Mouse (Mus musculus): ENCODE data around the gene Bcl2l1. TPM values are rescaled to one million over a fixed set of nuclear protein-coding genes. Genes with fewer than 3 reads are reported as not detected.
A peak's percentile ranks its signal among the peaks of the same experiment; 100 is the strongest.

Bcl2l1 gene
- total RNA-seq, 2 experiments from 2014 or later: 124 to 130 TPM

- DNase-seq (ENCODE audit: low spot score in 2 of 2): peak; percentile 60 to 75
Measured at GRCm38 (mm10) chr2:152776435-152776834, 55.1 kb downstream of the Bcl2l1 start.

GRCm38 (mm10) chr2:152776019-152776418 lies 55.5 kb downstream of the Bcl2l1 start:
- peak in 1 of 2 experiments; percentile 19 for DNase-seq (ENCODE audit: low spot score in 2 of 2)

DNA sequence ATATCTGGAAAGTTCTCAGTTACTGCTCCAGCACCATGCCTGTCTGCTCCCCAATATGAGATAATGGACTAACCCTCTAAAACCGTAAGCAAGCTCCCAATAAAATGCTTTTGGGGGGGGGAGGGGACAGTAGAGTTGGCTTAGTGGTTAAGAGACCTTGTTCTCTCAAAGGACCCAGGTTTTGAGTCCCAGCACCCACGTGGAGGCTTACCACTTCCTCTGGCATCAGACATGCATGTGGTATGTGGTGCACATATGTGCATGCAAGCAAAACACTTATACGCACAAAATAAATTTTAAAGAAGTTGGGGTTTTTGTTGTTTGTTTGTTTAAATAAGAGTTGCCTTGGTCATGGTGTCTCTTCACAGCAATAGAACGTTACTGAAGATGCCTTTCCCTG lies 56.2 kb downstream of the Bcl2l1 start:
- DNase-seq (ENCODE audit: low spot score in 2 of 2): no peak

DNA sequence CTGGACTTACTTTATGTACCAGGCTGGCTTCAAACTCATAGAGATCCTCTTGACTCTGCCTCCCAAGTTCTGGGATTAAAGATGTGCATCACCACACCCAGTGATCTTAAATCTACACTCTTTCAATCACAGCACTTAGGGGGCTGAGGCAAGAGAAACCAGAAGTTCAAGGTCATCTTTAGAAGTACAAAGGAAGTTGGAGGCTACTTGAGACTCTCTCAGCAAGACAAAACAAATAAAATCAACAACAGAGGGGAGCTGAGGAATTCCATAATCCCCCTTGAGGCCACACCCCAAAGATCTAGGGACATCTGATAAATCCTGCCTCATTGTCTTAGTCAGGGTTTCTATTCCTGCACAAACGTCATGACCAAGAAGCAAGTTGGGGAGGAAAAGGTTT lies 59.3 kb downstream of the Bcl2l1 start:
- no peak for DNase-seq (ENCODE audit: low spot score in 2 of 2)

DNA sequence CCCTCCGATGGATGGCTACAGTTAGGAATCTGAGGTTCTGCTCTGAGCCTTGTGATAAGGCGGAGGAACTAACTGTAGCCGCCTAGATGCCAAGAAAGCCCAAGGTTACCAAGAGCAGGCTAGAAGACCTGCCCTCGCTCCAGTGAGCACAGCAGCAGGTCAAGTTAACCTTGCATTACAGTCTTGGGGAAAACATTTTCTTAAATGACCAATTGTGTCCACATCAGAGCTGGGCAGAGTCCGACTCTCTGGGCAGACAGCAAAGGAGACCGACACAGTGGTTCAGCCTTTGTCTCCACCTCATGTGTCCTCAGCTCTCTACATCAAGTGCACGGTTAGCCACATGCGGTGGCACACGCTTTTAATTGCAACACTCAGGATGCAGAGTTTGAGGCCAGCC lies 60.0 kb downstream of the Bcl2l1 start:
- DNase-seq (ENCODE audit: low spot score in 2 of 2): no peak

- no peak for DNase-seq (ENCODE audit: low spot score in 2 of 2)
Measured at GRCm38 (mm10) chr2:152769677-152770076, 61.9 kb downstream of the Bcl2l1 start.

DNA sequence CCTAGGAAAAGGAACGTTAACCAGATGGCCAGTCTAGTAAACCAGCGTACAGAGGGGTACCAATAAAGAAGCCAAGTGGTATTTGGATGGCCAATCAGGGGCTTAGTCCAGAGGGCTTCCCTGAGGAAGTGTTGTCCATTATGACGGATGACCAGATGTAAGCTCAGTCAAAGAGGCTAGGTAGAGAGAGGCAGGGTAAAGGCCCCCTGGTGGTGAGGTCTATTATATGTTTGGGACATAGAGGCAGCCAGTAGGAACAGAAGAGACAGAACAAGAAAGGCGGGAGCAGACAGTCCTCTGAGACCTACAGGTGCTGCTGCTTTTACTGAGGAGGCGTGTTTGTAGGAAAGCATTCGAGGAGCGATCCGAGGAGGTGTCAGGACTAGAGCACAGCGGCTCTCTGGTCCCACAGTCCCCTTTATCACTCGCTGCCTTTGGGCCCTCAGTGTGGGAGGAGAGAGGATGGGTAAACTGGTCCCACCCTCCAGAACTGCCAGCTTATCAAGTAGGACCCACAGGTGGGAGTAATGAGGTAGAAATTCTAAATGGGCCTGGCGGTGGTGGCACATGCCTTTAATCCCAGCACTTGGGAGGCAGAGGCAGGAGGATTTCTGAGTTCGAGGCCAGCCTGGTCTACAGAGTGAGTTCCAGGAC lies 63.8 kb downstream of the Bcl2l1 start:
- DNase-seq (ENCODE audit: low spot score in 2 of 2): peak in 1 of 2 experiments; percentile 43

- peak; percentile 85 to 93 for DNase-seq (ENCODE audit: low spot score in 2 of 2)
Measured at GRCm38 (mm10) chr2:152766387-152767123, 65.0 kb downstream of the Bcl2l1 start.

DNA sequence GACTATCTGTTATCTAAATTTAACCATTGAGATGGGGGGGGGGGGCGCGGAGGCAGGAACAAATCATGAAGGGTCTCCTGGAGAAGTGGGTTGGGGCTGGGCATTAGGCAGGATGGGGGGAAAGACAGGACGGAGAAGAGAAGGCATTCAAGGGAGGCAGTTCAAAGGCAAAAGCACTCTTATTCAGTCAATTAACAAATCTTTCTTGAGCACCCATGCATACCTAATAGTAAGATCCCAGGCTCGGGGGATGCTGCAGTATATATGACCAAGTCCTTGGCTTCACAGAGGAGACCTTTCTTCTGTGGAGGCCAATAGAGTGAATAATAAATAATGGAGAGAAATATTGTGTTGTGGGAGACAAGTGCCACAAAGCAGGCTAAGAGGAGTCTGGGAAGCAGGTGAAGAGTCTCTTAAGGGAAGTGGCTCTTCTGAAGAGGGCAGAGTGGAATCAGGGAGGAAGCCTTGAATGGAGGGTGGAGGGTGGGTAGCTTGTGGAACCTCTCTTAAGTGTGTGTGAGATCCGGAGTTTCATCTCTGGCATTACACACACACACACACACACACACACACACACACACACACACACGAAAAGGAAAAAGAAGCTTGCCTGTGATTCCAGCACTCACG lies 66.4 kb downstream of the Bcl2l1 start:
- no peak for DNase-seq (ENCODE audit: low spot score in 2 of 2)

DNA sequence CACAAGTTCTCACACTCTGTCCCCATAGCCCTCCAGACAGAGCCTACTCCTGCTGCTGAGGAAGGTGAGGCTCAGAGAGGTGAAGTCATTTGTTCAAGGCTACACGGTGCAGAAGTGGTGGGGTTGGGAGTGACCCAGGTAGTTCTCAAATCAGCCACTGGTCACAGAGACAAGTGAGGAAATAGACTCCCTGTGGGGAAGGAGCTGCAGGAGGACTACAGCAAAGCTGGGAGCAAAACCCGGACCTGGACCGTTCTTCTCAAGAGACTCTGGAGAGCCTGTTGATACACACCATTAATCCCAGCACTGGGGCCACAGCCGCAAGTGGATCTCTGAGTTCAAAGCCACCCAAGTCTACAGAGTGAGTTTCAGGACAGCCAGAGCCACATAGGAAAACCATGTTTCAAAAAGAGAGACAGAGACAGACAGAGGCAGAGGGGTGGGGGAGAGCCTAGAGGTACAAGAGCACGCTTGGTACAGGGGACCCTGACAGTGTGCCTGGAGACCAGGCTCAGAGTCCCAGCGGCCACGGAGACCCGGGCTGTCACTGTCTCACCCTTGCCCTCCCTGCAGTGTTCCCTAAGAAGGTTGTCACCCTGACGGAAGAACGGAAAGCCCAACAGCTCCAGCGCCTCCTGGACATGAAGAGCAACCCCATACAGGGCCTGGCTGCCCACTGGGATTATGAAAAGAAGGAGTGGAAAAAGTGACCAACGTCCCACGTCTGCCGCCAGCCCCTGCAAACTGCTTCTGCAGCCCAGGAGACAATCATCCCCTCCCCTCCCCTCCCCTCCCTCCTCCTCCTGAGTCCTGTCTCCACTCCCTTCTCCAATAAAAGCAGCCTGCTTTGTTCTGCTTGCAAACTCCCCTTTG lies 67.1 kb downstream of the Bcl2l1 start:
- no peak for DNase-seq (ENCODE audit: low spot score in 2 of 2)

- no peak for DNase-seq (ENCODE audit: low spot score in 2 of 2)
Measured at GRCm38 (mm10) chr2:152763310-152763709, 68.2 kb downstream of the Bcl2l1 start.

- no peak for DNase-seq (ENCODE audit: low spot score in 2 of 2)
Measured at GRCm38 (mm10) chr2:152758351-152758750, 73.2 kb downstream of the Bcl2l1 start.

DNA sequence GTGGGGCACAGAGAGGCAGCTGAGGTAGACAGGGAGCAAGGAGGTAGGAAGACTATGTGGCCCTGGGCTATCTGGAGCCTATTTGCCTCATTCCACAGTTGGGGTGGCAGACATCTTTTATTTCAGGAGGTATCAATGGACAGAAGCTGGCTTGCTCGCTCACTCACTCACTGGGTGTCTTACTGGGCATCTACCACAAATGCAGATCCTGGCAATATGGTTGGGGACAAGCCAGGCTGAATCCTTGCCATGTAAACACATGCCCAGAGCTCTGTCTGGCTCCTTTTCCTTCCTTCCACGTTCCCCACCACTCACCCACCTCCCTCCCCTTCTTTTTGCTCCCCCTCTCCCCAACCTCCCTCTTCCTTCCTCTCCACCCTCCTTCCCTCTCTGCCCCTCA lies 74.0 kb downstream of the Bcl2l1 start:
- no peak for DNase-seq (ENCODE audit: low spot score in 2 of 2)

- no peak for DNase-seq (ENCODE audit: low spot score in 2 of 2)
Measured at GRCm38 (mm10) chr2:152756474-152757393, 74.8 kb downstream of the Bcl2l1 start.

- DNase-seq (ENCODE audit: low spot score in 2 of 2): no peak
Measured at GRCm38 (mm10) chr2:152753944-152754711, 77.4 kb downstream of the Bcl2l1 start, which contains the start of gene Cox4i2. TSS of gene Cox4i2 (plus strand) at chr2:152754173.

- DNase-seq (ENCODE audit: low spot score in 2 of 2): no peak
Measured at GRCm38 (mm10) chr2:152742435-152742834, 89.1 kb downstream of the Bcl2l1 start.

GRCm38 (mm10) chr2:152741153-152742041 lies 90.1 kb downstream of the Bcl2l1 start:
- no peak for DNase-seq (ENCODE audit: low spot score in 2 of 2)

DNA sequence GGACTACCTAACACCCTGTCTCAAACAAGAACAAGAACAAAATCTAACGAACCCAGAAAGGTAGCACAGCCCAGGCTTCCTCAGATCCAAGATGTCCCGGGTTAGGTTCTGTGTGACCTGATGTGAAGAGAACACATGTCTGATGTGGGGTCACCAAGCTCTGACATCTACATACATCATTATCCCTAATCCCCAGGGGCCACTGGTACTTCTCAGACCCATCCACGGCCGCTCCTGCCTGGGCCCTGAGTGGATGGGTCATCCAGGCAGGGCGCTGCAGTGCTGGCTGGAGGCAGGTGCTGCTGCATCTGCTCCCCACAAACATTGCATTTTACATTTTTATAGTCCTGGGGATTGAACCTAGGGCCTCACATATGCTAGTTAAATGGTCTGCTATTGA lies 91.0 kb downstream of the Bcl2l1 start:
- DNase-seq (ENCODE audit: low spot score in 2 of 2): no peak
